20 mouse cellular contexts compared by ENCODE assay signal in the genomic region with DNA sequence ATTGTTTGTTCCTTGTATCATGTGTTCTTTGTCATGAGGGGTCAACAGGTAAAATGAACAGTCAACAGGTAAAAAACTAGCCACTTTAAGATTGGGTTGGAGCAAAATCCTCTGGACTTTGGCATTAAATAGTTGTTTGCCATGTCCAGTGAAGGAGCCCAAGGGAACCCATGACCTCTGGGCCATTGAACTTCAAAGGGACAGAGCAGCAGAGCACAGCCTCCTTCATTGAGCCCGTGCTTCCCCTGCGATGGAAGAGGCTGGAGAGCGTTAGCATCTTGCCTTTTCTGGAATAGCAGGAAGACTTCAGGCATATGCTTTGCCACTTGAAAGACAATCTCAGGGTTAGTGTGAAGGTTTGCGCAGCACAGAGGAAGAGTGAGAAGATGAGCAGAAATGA.
"Had no signal": no experiment of that assay in that cellular context is flagged by ENCODE, and none has a peak within 500 bp of the region (broad histone marks: within the 10 kb centered on the region; RNA-seq: fewer than 3 reads in every experiment).

No protein-coding gene starts in this region.

- ATAC-seq: hindbrain, postnatal 0 days; inflammation-experienced regulatory T-cells, adult 6 months; intestine, embryonic 16.5 days; midbrain, embryonic 15.5 days had no signal

- DNase-seq: kidney, postnatal 14 days; left cerebral cortex, postnatal 4 days; liver, embryonic 13.5 days; lung, adult 2 months; lung, postnatal 14 days; lung, postnatal 4 days; retina, postnatal 1 day; right cerebral cortex, postnatal 25 days; spleen, adult 18-20 months; thymus, postnatal 25 days had no signal

- H3K27ac ChIP-seq: hindbrain, postnatal 0 days; limb, embryonic 12.5 days; limb, embryonic 15.5 days; liver, embryonic 13.5 days; midbrain, embryonic 15.5 days; neural tube, embryonic 13.5 days; stomach, embryonic 15.5 days had no signal

- H3K4me3 ChIP-seq: limb, embryonic 12.5 days; limb, embryonic 15.5 days; liver, embryonic 13.5 days; midbrain, embryonic 12.5 days; midbrain, embryonic 15.5 days; myocyte; neural tube, embryonic 13.5 days; stomach, embryonic 15.5 days had no signal

- H3K4me1 ChIP-seq: liver, embryonic 13.5 days; stomach, embryonic 15.5 days had no signal

- H3K4me2 ChIP-seq: limb, embryonic 12.5 days; limb, embryonic 15.5 days; liver, embryonic 13.5 days; midbrain, embryonic 12.5 days; midbrain, embryonic 15.5 days; neural tube, embryonic 13.5 days; stomach, embryonic 15.5 days had no signal

- H3K9ac ChIP-seq: limb, embryonic 12.5 days; limb, embryonic 15.5 days; liver, embryonic 13.5 days; midbrain, embryonic 12.5 days; midbrain, embryonic 15.5 days; neural tube, embryonic 13.5 days; stomach, embryonic 15.5 days had no signal

- H3K27me3 ChIP-seq: limb, embryonic 12.5 days; limb, embryonic 15.5 days; liver, embryonic 13.5 days; midbrain, embryonic 12.5 days; midbrain, embryonic 15.5 days; neural tube, embryonic 13.5 days; stomach, embryonic 15.5 days had no signal

- H3K9me3 ChIP-seq: limb, embryonic 15.5 days; liver, embryonic 13.5 days; midbrain, embryonic 12.5 days; midbrain, embryonic 15.5 days; neural tube, embryonic 13.5 days; stomach, embryonic 15.5 days had no signal

- H3K36me3 ChIP-seq: limb, embryonic 12.5 days; limb, embryonic 15.5 days; liver, embryonic 13.5 days; midbrain, embryonic 12.5 days; midbrain, embryonic 15.5 days; neural tube, embryonic 13.5 days; stomach, embryonic 15.5 days had no signal
